Comparison of ENCODE assay signal across 8 mouse cellular contexts in the genomic region with DNA sequence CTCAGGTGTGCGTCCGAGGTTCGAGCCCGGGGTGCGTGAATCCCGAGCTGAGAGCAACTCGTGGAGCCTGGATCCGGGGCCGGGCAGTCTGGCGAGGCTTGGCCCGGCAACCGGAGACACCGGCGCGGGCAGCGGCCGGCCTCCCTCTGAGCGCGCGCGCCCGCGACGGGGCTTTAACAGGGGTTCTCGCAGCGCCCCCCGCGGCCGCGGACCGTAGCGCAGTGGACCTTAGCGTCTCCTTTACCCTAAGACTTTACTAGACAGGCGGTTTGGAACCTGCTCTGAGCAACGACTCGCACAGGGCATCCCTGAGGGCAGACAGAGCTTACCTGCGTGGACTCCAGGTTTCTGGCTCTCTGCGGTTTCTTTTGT. TPM values are rescaled to one million over a fixed set of nuclear protein-coding genes. Genes with fewer than 3 reads are reported as not detected.
DNase-seq lines count a peak whose midpoint lies in the region; ATAC-seq and TF ChIP-seq lines count a peak whose summit lies in the region.

A gene (minus strand): TSS at position 167 of the 372 bp plus-strand sequence.

- TF ChIP-seq POLR2A in liver, adult 2 months (IDR thresholded peaks at IDR 0.05; ENCODE audit: extremely low read depth, insufficient read depth, low read length) = no peak

- no peaks in the 10 kb centered on the region for H3K79me3 ChIP-seq in C2C12 (ENCODE audit: low read depth)

- no peak within 1 kb of the TSS for H3K4me3 ChIP-seq in C2C12 (ENCODE audit: insufficient read depth, poor library complexity, severe bottlenecking)
- peak within 1 kb of the TSS; percentile 69 for H3K4me3 ChIP-seq in brown adipose tissue, adult 24 weeks (ENCODE audit: insufficient read depth, low read depth, low read length)
- H3K4me3 ChIP-seq in forebrain, embryonic 12.5 days (replicated peaks) = peak within 1 kb of the TSS; percentile 62
- H3K4me3 ChIP-seq in heart, embryonic 15.5 days = peak within 1 kb of the TSS; percentile 65
- peak within 1 kb of the TSS; percentile 65 for H3K4me3 ChIP-seq in liver, adult 2 months (ENCODE audit: insufficient read depth, low read depth, low read length)

- H3K79me2 ChIP-seq in C2C12 (ENCODE audit: control insufficient read depth, insufficient read depth) = no peaks in the 10 kb centered on the region
- no peaks in the 10 kb centered on the region for H3K79me2 ChIP-seq in liver, adult 2 months (ENCODE audit: control insufficient read depth, insufficient read depth, low read length)

- DNase-seq in kidney, postnatal 10 days = peak; percentile 95
- no peak for DNase-seq in liver, adult 2 months (ENCODE audit: extremely low read depth, low read depth, low spot score)
- peak; percentile 58 for DNase-seq in naive thymus-derived CD4-positive, alpha-beta T cell, adult 2 months (ENCODE audit: low read depth)
- DNase-seq in splenic B cell, adult 2 months (ENCODE audit: low read depth, low spot score) = peak; percentile 58

- H3ac ChIP-seq in C2C12 (ENCODE audit: control insufficient read depth, insufficient read length, low read depth) = no peak within 1 kb of the TSS

- no peaks in the 10 kb centered on the region for H3K36me3 ChIP-seq in C2C12 (ENCODE audit: control insufficient read depth, insufficient read depth)
- H3K36me3 ChIP-seq in forebrain, embryonic 12.5 days (replicated peaks) = no peaks in the 10 kb centered on the region
- no peaks in the 10 kb centered on the region for H3K36me3 ChIP-seq in heart, embryonic 15.5 days
- H3K36me3 ChIP-seq in liver, adult 2 months (ENCODE audit: control insufficient read depth, insufficient read depth, low read length) = no peaks in the 10 kb centered on the region
- H3K36me3 ChIP-seq in splenic B cell, adult 2 months (ENCODE audit: control insufficient read depth, insufficient read depth, low read length, poor library complexity, severe bottlenecking) = no peaks in the 10 kb centered on the region

- peak; percentile 51 for TF ChIP-seq CTCF in C2C12 (IDR thresholded peaks at IDR 0.05; ENCODE audit: control insufficient read depth, insufficient read depth, insufficient read length)
- TF ChIP-seq CTCF in liver, adult 2 months (IDR thresholded peaks at IDR 0.05; ENCODE audit: low read depth, low read length) = peak; percentile 52

- peak; percentile 92 for ATAC-seq in forebrain, embryonic 12.5 days (ENCODE audit: low FRiP score)
- peak; percentile 53 for ATAC-seq in heart, embryonic 15.5 days (replicated peaks; ENCODE audit: insufficient number of reproducible peaks, insufficient read depth, low FRiP score, low read depth)

- under 1% methylated on average over 38 of the region's 38 CpGs for WGBS in forebrain, embryonic 12.5 days
- under 1% methylated on average over 38 of the region's 38 CpGs for WGBS in heart, embryonic 15.5 days
- WGBS in liver, adult 2 months = 2% methylated on average over 38 of the region's 38 CpGs

- peak within 1 kb of the TSS; percentile 91 for H3K4me2 ChIP-seq in forebrain, embryonic 12.5 days
- peak within 1 kb of the TSS; percentile 97 for H3K4me2 ChIP-seq in heart, embryonic 15.5 days

- peaks cover 54% of the 10 kb centered on the region for H3K27me3 ChIP-seq in C2C12 (ENCODE audit: control insufficient read depth, insufficient read depth, insufficient read length)
- H3K27me3 ChIP-seq in forebrain, embryonic 12.5 days = peaks cover 40% of the 10 kb centered on the region
- peaks cover 36% of the 10 kb centered on the region for H3K27me3 ChIP-seq in heart, embryonic 15.5 days
- peaks cover 5% of the 10 kb centered on the region; the same call in 1 of the 2 replicates for H3K27me3 ChIP-seq in liver, adult 2 months (ENCODE audit: control insufficient read depth, insufficient read depth, low read length)
- no peaks in the 10 kb centered on the region for H3K27me3 ChIP-seq in splenic B cell, adult 2 months (ENCODE audit: control insufficient read depth, insufficient read depth, low read length, poor library complexity, severe bottlenecking)

- no peaks in the 10 kb centered on the region for H3K9me3 ChIP-seq in forebrain, embryonic 12.5 days
- H3K9me3 ChIP-seq in heart, embryonic 15.5 days (replicated peaks) = no peaks in the 10 kb centered on the region

- H3K4me1 ChIP-seq in brown adipose tissue, adult 24 weeks (ENCODE audit: control insufficient read depth, insufficient read depth, insufficient read length, low read length) = no peaks in the 10 kb centered on the region
- peaks cover 9% of the 10 kb centered on the region; the same call in 1 of the 2 replicates for H3K4me1 ChIP-seq in forebrain, embryonic 12.5 days
- peaks cover 13% of the 10 kb centered on the region for H3K4me1 ChIP-seq in heart, embryonic 15.5 days (replicated peaks)
- no peaks in the 10 kb centered on the region for H3K4me1 ChIP-seq in liver, adult 2 months (ENCODE audit: control insufficient read depth, insufficient read depth, low read length)

- peak within 1 kb of the TSS; percentile 67 for H3K9ac ChIP-seq in forebrain, embryonic 12.5 days
- peak within 1 kb of the TSS; percentile 63 for H3K9ac ChIP-seq in heart, embryonic 15.5 days
- H3K9ac ChIP-seq in liver, adult 2 months (ENCODE audit: low read depth, low read length) = peak within 1 kb of the TSS; percentile 62

- no peak within 1 kb of the TSS for H3K27ac ChIP-seq in brown adipose tissue, adult 24 weeks (replicated peaks; ENCODE audit: low read depth, low read length)
- no peak within 1 kb of the TSS for H3K27ac ChIP-seq in forebrain, embryonic 12.5 days
- H3K27ac ChIP-seq in heart, embryonic 15.5 days = no peak within 1 kb of the TSS
- no peak within 1 kb of the TSS for H3K27ac ChIP-seq in liver, adult 2 months (replicated peaks; ENCODE audit: insufficient read depth, low read depth, low read length)

TF ChIP-seq in C2C12, 6 proteins besides CTCF, POLR2A, EP300 and RAD21:
- no peak for TF ChIP-seq MYOD1 (IDR thresholded peaks at IDR 0.05; ENCODE audit: control insufficient read depth, insufficient read length, low read depth)
- TF ChIP-seq MYOG (IDR thresholded peaks at IDR 0.05; ENCODE audit: control insufficient read depth, extremely low read depth, insufficient read length) = no peak
- no peak for TF ChIP-seq USF1 (IDR thresholded peaks at IDR 0.05; ENCODE audit: low read depth)
- TF ChIP-seq CEBPB (IDR thresholded peaks at IDR 0.05; ENCODE audit: low read depth) = no peak
- no peak for TF ChIP-seq FOSL1 (IDR thresholded peaks at IDR 0.05; ENCODE audit: insufficient read depth, low read length, poor library complexity, severe bottlenecking)
- TF ChIP-seq MAX (IDR thresholded peaks at IDR 0.05) = no peak

RNA-seq across cellular contexts. Expression of the gene that starts here (rescaled TPM):
- polyA plus RNA-seq in C2C12 (2012; fragmentation: generic; extraction: Trizol) = 0.04 TPM
- polyA plus RNA-seq in brown adipose tissue, adult 24 weeks (2012; ENCODE audit: insufficient read depth, insufficient read length, missing spikeins) = 0.44 and 0.54 TPM in 2 replicates
- 7.9 and 8.8 TPM in 2 replicates for polyA plus RNA-seq in forebrain, embryonic 12.5 days (2016; fragmentation: Nextera tagmentation; extraction: Ambion mirVana)
- polyA plus RNA-seq in heart, embryonic 15.5 days (2015; fragmentation: Nextera tagmentation; extraction: Ambion mirVana) = 3.0 and 3.6 TPM in 2 replicates
- 0.09 and 0.34 TPM in 2 replicates for total RNA-seq in liver, adult 2 months (2014; rRNA removed)
- polyA plus RNA-seq in liver, adult 2 months (2012; rRNA removed) = 0.34 and 0.83 TPM in 2 replicates
